In genomic region chr4:39088284-39088683, GRCm38 (mm10) we compare ENCODE assay signal across 23 mouse cellular contexts.
"Had no signal": no experiment of that assay in that cellular context is flagged by ENCODE, and none has a peak within 500 bp of the region (broad histone marks: within the 10 kb centered on the region; RNA-seq: fewer than 3 reads in every experiment).

No protein-coding gene starts in this region.

- H3K4me3 ChIP-seq: heart, adult 2 months; heart, embryonic 13.5 days; heart, embryonic 15.5 days; hindbrain, embryonic 13.5 days; hindbrain, embryonic 15.5 days; kidney, embryonic 15.5 days; limb, embryonic 10.5 days; limb, embryonic 12.5 days; liver, embryonic 13.5 days had no signal

- H3K9me3 ChIP-seq: heart, embryonic 13.5 days; heart, embryonic 15.5 days; hindbrain, embryonic 13.5 days; hindbrain, embryonic 15.5 days; kidney, embryonic 15.5 days; limb, embryonic 10.5 days; limb, embryonic 12.5 days; liver, embryonic 13.5 days had no signal

- H3K27ac ChIP-seq: heart, adult 2 months; heart, embryonic 13.5 days; heart, embryonic 15.5 days; hindbrain, embryonic 13.5 days; hindbrain, embryonic 15.5 days; hindbrain, postnatal 0 days; kidney, embryonic 15.5 days; kidney, postnatal 0 days; limb, embryonic 10.5 days; limb, embryonic 12.5 days; liver, embryonic 13.5 days had no signal

- H3K27me3 ChIP-seq: heart, embryonic 13.5 days; heart, embryonic 15.5 days; hindbrain, embryonic 13.5 days; hindbrain, embryonic 15.5 days; kidney, embryonic 15.5 days; limb, embryonic 12.5 days; liver, embryonic 13.5 days had no signal

- ATAC-seq: hindbrain, postnatal 0 days had no signal

- DNase-seq: gastrocnemius, postnatal 14 days; gastrocnemius, postnatal 36 days; heart, adult 11 months; heart, adult 2 months; heart, postnatal 14 days; heart, postnatal 36 days; kidney, adult 2 months; kidney, adult 9 months; kidney, postnatal 14 days; kidney, postnatal 36 days; liver; liver, embryonic 13.5 days had no signal

- H3K4me2 ChIP-seq: heart, embryonic 11.5 days; heart, embryonic 13.5 days; heart, embryonic 15.5 days; hindbrain, embryonic 13.5 days; hindbrain, embryonic 15.5 days; kidney, embryonic 15.5 days; limb, embryonic 12.5 days; liver, embryonic 11.5 days; liver, embryonic 13.5 days had no signal

- H3K4me1 ChIP-seq: heart, embryonic 13.5 days; heart, embryonic 15.5 days; hindbrain, embryonic 13.5 days; hindbrain, embryonic 15.5 days; kidney, embryonic 15.5 days; limb, embryonic 10.5 days; limb, embryonic 12.5 days; liver, embryonic 13.5 days had no signal

- H3K9ac ChIP-seq: heart, embryonic 13.5 days; heart, embryonic 15.5 days; hindbrain, embryonic 13.5 days; hindbrain, embryonic 15.5 days; kidney, embryonic 15.5 days; limb, embryonic 12.5 days; liver, embryonic 13.5 days had no signal

- H3K36me3 ChIP-seq: heart, embryonic 13.5 days; heart, embryonic 15.5 days; hindbrain, embryonic 13.5 days; hindbrain, embryonic 15.5 days; kidney, embryonic 15.5 days; limb, embryonic 10.5 days; limb, embryonic 12.5 days; liver, embryonic 13.5 days had no signal
